Mouse (Mus musculus) right cerebral cortex, adult 18-20 months (tissue): Measurements from ENCODE around the gene Gm21411.
"Not testable (repeated sequence)": the region's sequence is repeated elsewhere in the genome, so short reads cannot be mapped to it uniquely, and the experiment has no call there.

Experiments used
- DNase-seq: peaks from one replicate; pipeline ENCODE4 v3.0.0; 2022; ENCODE audit warnings: mixed read lengths

Gene Gm21411

DNA sequence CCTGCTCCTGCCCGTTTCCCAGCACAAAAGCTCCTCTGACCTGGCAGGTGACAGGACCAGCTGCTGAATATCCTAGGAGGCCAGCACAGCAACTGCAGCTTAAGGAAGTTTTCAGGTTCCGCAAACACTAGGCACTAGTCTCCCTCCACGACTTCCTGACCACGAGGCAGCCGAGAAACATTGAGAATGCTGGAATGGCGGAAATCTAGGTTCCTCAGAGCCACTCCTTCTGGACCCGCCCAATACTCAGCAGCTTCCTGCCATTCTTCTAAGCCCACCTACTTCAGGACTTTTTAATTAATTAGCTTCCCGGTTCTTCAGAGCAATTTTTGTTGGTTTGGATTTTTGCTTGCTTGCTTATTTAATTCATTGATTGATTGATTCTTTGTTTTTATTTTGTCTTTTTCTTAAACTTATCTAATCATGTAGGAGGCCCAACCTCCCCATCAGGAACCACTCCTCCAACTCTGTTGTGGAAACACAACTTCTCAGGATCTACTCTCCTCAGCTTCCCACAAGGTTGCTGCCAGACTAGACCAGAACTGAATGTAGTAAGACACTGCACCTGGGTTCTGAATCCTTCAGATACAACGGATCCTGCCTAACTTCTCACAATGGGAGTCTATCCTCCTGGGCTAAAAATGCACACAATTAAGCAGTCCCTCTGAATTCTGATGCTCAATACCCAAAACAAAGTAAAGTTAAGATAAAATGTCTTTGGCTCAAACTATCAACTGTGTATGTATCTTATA lies at the start of gene Gm21411:
TSS of gene Gm21411 (minus strand) at position 205 of the 752 bp plus-strand sequence.
- DNase-seq = not testable (repeated sequence)

GRCm38 (mm10) chr4:146941691-146942090 lies 32.3 kb upstream of the Gm21411 start:
- not testable (repeated sequence) for DNase-seq

- no peak for DNase-seq
Observed at GRCm38 (mm10) chr4:146932311-146933082, 23.1 kb upstream of the Gm21411 start.

DNA sequence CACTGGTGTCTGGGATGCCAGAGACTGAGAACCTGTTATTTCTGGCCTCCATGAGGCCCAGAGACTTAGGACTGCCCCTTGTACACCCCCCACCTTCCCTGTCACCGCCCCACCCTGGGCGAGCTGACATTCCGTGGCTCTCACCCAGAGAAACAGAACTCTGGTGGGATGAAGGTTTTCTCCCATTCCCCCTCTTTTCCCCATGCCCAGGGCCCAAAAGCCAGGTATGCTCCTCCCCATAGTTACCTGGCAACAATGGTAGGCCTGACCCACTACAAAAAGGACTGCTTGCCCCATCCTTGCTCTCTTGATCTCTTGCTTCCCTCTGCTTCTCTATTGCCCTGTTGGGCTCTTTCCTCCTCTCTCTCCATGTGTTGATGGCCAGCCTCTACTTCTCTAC lies 5.8 kb upstream of the Gm21411 start:
- no peak for DNase-seq

DNA sequence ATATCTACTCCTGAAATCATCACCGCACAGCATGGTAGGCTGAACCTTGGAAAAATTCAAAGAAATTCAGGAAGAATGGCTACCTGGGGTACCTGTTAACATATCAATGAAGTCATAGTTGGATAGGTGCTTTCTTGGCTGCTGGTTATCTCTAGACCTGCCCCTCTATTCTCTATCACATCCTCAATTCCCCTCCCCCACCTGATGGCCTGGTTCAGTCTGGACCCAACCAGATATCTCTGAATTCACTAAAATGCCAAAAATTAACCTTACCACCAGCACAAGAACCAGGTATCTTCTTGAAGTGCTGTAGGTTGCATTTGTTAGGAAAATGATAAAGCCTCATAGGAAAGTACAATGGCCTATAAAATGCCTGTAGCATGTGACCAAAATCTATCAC lies 1.3 kb downstream of the Gm21411 start:
- DNase-seq = not testable (repeated sequence)

- DNase-seq = not testable (repeated sequence)
Observed at GRCm38 (mm10) chr4:146904782-146905181, 4.6 kb downstream of the Gm21411 start.

GRCm38 (mm10) chr4:146903126-146903525 lies 6.3 kb downstream of the Gm21411 start:
- not testable (repeated sequence) for DNase-seq
